Mouse (Mus musculus) liver, embryonic 14.5 days (tissue): ENCODE measurements around the gene Abcc1.

Source experiments
- CTCF ChIP-seq: IDR thresholded peaks from 2 replicates; pipeline ENCODE4 v1.5.1; 2016; ENCODE audit warnings: antibody characterized with exemption, low read depth, control low read depth
- EP300 ChIP-seq: IDR thresholded peaks from 2 replicates; pipeline ENCODE4 v1.6.1; 2016; ENCODE audit warnings: antibody characterized with exemption, low read depth

DNA sequence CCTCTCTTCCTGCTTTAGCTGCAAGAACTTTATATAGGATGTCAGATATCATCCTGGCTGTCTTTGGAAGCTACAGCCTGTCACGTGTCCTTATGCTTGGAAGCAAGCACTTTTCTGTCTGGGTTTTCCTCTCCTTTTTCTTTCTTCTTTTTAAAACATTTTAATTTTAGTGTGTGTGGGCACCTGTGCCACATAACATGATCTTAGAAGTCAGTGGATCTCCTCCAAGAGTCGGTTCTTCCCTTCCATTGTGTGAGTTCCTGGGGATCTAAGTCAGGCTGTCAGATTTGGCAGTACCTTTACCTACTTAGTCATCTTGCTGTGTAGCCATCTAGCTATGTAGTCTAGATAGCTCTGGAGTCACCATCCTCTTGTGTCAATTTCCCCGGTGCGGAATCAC, 37.9 kb downstream of the Abcc1 start:
- TF ChIP-seq CTCF (no peak), EP300 (no peak)
